Mouse (Mus musculus) cerebellum, adult 2 months (tissue): ENCODE results near the gene Cdkl3. TPM values are rescaled to one million over a fixed set of nuclear protein-coding genes. Genes with fewer than 3 reads are reported as not detected.
A peak's percentile ranks its signal among the peaks of the same experiment; 100 is the strongest.

Experiments used
- DNase-seq, 2 experiments: peaks; one replicate each; pipeline ENCODE4 v3.0.0; 2021
- H3K27ac ChIP-seq: fragments of 200-500 bp; 2 replicates; pipeline ENCODE4 v1.5.1; 2012; ENCODE audit warnings: low read length, control low read depth, inconsistent platforms; ENCODE audit not compliant: insufficient read depth
- H3K27me3 ChIP-seq: fragments of 200-500 bp; 2 replicates; pipeline ENCODE4 v1.6.1; 2012; ENCODE audit warnings: inconsistent platforms, mild to moderate bottlenecking, low read length, moderate library complexity; ENCODE audit not compliant: control insufficient read depth, insufficient read depth
- H3K4me1 ChIP-seq: fragments of 200-500 bp; 2 replicates; pipeline ENCODE4 v1.6.1; 2011; ENCODE audit warnings: low read length; ENCODE audit not compliant: control insufficient read depth, insufficient read depth
- H3K4me3 ChIP-seq: fragments of 200-500 bp; replicated peaks from 2 replicates; pipeline ENCODE3; 2011; ENCODE audit warnings: mild to moderate bottlenecking, low read depth, low read length, control low read depth; ENCODE audit not compliant: insufficient read depth
- CTCF ChIP-seq: fragments of 200-500 bp; IDR thresholded peaks from 2 replicates; pipeline ENCODE4 v1.5.1; 2011; ENCODE audit warnings: low read depth, mild to moderate bottlenecking, control low read depth, low read length, moderate library complexity, borderline replicate concordance; ENCODE audit not compliant: insufficient read depth
- POLR2A ChIP-seq: fragments of 200-500 bp; IDR thresholded peaks from 2 replicates; pipeline ENCODE4 v1.6.1; 2011; ENCODE audit warnings: low read length, control low read depth, borderline replicate concordance; ENCODE audit not compliant: insufficient read depth
- WGBS: fragments of 180-500 bp; shearing (Covaris S2); methylation state at CpG from one replicate; pipeline ENCODE4 v1.1.7; 2018; 5-methylcytosine and 5-hydroxymethylcytosine counted together
- polyA plus RNA-seq: library from polyadenylated mRNA; depleted of rRNA; stranded (reverse); fragments of >200 nt; gene quantifications from 2 replicates; pipeline ENCODE4 v1.2.3, GENCODE M21; 2012; rRNA removed

Gene Cdkl3
- polyA plus RNA-seq: 12.7 and 14.5 TPM in 2 replicates

DNA sequence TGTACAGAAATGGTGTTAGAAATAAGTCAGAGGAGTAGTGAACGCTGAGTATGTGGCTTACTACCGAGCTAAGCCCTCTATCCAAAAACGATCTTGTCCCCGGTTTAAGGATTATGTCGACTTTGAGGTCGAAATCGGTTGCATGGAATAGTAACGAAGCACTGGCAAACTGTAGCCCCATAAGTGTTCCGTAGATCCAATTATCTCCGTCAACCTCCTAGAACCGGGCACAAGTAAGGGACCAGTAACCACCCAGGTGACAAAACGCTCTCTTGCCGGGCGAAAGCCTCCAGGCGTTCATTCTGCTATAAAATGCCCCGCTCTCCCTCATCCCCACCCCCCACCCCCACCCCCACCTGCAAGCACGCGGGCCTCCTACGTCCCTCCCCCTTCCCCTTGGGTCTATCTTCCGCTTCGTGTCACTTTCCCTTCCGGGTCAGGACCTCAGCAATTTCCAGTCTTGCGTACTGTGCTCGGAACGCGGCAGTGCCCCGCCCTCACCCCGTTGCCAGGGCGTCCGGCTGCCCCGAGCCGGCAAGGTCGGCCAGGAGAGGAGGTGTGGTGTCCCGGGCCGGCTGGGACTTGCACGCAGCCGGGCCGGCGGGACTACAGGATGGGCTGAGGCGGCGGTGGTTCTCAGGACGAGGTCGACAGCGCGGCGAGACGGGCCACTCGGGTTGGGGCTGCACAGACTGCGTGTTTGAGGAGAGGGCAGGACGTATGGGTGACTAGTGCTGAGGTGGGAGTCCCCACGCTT is at the start of gene Cdkl3:
Gene Cdkl3, plus strand, starts transcription at position 450 of the 757 bp plus-strand sequence.
- peak; percentile 90 to 94 for DNase-seq
- TF ChIP-seq CTCF (no peak), POLR2A (peak; percentile 83)
- under 1% methylated on average over 51 of the region's 51 CpGs for WGBS
- peak within 1 kb of the TSS; percentile 29 for H3K27ac ChIP-seq
- no peaks in the 10 kb centered on the region for H3K27me3 ChIP-seq
- no peaks in the 10 kb centered on the region for H3K4me1 ChIP-seq
- peak within 1 kb of the TSS; percentile 82 for H3K4me3 ChIP-seq

GRCm38 (mm10) chr11:51956112-51956511 is 47.9 kb upstream of the Cdkl3 start:
- 69% methylated on average over 9 of the region's 9 CpGs for WGBS
- H3K27ac ChIP-seq: no peak overlapping the region
- no peaks in the 10 kb centered on the region for H3K4me1 ChIP-seq
- H3K27me3 ChIP-seq: no peaks in the 10 kb centered on the region
- DNase-seq: no peak
- H3K4me3 ChIP-seq: no peak overlapping the region
- TF ChIP-seq POLR2A: no peak
- TF ChIP-seq CTCF: no peak

DNA sequence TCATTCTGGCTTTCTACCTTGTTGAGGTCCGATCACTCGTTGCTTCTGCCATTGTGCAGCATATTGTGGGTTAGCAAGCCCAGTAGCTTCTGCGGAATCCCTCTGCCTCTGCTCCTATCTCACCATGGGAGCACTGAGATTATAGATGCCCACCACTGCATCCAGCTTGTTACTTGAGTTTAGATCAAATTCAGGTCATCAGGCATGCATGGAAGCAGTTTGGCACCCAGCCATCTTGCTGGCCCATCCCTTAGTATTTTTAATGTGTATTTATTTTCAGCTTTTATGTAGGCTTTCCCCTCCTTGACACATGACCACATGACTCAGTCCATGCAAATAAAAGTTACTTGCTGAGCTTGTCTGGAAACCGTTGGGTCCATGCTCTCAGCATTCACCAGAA is 46.3 kb upstream of the Cdkl3 start:
- no peak overlapping the region for H3K4me3 ChIP-seq
- no peaks in the 10 kb centered on the region for H3K27me3 ChIP-seq
- no peak for DNase-seq
- H3K4me1 ChIP-seq: no peaks in the 10 kb centered on the region
- no peak overlapping the region for H3K27ac ChIP-seq
- TF ChIP-seq POLR2A (no peak), CTCF (no peak)
- 83% methylated on average over 4 of the region's 4 CpGs for WGBS

- no peak overlapping the region for H3K27ac ChIP-seq
- H3K4me1 ChIP-seq: no peaks in the 10 kb centered on the region
- WGBS: 82% methylated on average over 5 of the region's 5 CpGs
- H3K27me3 ChIP-seq: no peaks in the 10 kb centered on the region
- no peak for TF ChIP-seq CTCF
- TF ChIP-seq POLR2A: no peak
- DNase-seq: no peak
- no peak overlapping the region for H3K4me3 ChIP-seq
Observed at GRCm38 (mm10) chr11:51959511-51959910, 44.5 kb upstream of the Cdkl3 start.

DNA sequence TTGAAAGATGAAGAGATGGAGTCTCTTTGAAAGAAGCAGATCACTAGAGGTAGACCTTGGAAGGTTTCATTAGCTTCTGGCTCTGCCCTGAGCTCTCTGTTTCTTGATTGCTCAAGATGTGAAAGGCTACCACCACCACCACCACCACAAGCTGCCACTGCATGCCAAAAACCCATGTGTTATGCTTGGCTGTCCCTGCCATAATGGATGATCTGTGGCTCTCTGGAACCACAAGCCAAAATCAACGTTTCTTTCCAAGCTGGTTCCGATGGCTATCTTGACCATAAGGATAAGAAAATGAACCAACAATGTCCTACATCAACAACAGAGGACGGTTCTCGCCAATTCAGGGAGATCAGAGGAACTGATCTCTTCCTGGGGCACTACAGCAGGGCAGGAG is 44.0 kb upstream of the Cdkl3 start:
- Histone ChIP-seq H3K27ac (no peak overlapping the region), H3K4me3 (no peak overlapping the region), H3K27me3 (no peaks in the 10 kb centered on the region), H3K4me1 (no peaks in the 10 kb centered on the region)
- DNase-seq: no peak
- no peak for TF ChIP-seq POLR2A
- TF ChIP-seq CTCF: no peak
- WGBS: 74% methylated on average over 4 of the region's 4 CpGs

- H3K4me3 ChIP-seq: no peak overlapping the region
- WGBS: 12% methylated on average over 11 of the region's 11 CpGs
- H3K4me1 ChIP-seq: no peaks in the 10 kb centered on the region
- no peak for TF ChIP-seq POLR2A
- TF ChIP-seq CTCF: 0 out of 2 replicates have a peak, but pooled peaks have one; percentile 9
- H3K27me3 ChIP-seq: no peaks in the 10 kb centered on the region
- no peak for DNase-seq
- no peak overlapping the region for H3K27ac ChIP-seq
Observed at GRCm38 (mm10) chr11:51960967-51961471, 43.0 kb upstream of the Cdkl3 start.

- TF ChIP-seq POLR2A (no peak), CTCF (no peak)
Observed at GRCm38 (mm10) chr11:51961761-51962160, 42.3 kb upstream of the Cdkl3 start.

DNA sequence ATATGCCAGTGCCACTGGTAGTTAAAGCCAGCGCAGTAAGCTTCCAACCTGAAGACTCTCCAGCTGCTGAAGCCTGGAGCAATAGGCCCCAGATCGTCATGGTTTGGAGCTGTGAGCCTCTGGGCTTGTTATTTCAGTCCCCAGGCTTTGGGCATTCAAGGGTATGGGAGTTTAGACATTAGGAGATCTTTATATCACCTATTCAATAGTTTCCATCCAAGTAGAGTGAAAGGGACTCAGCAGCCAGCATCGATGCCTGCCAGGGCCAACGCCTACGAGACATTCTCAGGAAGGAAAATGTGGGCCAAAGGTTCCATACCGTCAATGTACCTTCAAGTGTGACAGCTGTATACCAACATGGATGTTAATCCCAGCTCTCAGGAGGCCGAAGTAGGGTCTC is 41.7 kb upstream of the Cdkl3 start:
- TF ChIP-seq POLR2A (no peak), CTCF (no peak)
- H3K4me1 ChIP-seq: no peaks in the 10 kb centered on the region
- no peak overlapping the region for H3K27ac ChIP-seq
- 64% methylated on average over 7 of the region's 7 CpGs for WGBS
- H3K27me3 ChIP-seq: no peaks in the 10 kb centered on the region
- no peak for DNase-seq
- H3K4me3 ChIP-seq: no peak overlapping the region

More at GRCm38 (mm10) chr11:51961761-51962160, 42.3 kb upstream of the Cdkl3 start:
- DNase-seq: no peak
- H3K4me1 ChIP-seq: no peaks in the 10 kb centered on the region
- no peaks in the 10 kb centered on the region for H3K27me3 ChIP-seq
- no peak overlapping the region for H3K4me3 ChIP-seq
- WGBS: 66% methylated on average over 8 of the region's 8 CpGs
- no peak overlapping the region for H3K27ac ChIP-seq
